Mouse (Mus musculus) stomach, postnatal 0 days (tissue): ENCODE data around the gene Rsph14. TPM values are rescaled to one million over a fixed set of nuclear protein-coding genes. Genes with fewer than 3 reads are reported as not detected.

Experiments used
- ATAC-seq: fragments of 200-750 bp; cut with Nextera tagmentation; 2 replicates; pipeline ENCODE4 v1.8.0; 2017; ENCODE audit not compliant: low FRiP score, low TSS enrichment
- DNase-seq: peaks from one replicate; pipeline ENCODE4 v3.0.0-alpha.2; 2016; ENCODE audit warnings: low spot score
- H3K27ac ChIP-seq: fragments of 300-500 bp; sonication (generic); replicated peaks from 2 replicates; pipeline ENCODE4 v1.5.1; 2014; ENCODE audit warnings: mild to moderate bottlenecking, control low read depth
- H3K27me3 ChIP-seq: fragments of 300-500 bp; sonication (generic); 2 replicates; pipeline ENCODE4 v1.6.1; 2014; ENCODE audit warnings: low read length; ENCODE audit not compliant: control insufficient read depth, insufficient read depth
- H3K36me3 ChIP-seq: fragments of 300-500 bp; sonication (generic); 2 replicates; pipeline ENCODE4 v1.6.1; 2014; ENCODE audit warnings: low read length, mixed read lengths; ENCODE audit not compliant: control insufficient read depth, insufficient read depth
- H3K4me1 ChIP-seq: fragments of 300-500 bp; sonication (generic); replicated peaks from 2 replicates; pipeline ENCODE4 v1.6.1; 2014; ENCODE audit warnings: antibody characterized with exemption; ENCODE audit not compliant: control insufficient read depth, insufficient read depth
- H3K4me2 ChIP-seq: fragments of 300-500 bp; sonication (generic); replicated peaks from 2 replicates; pipeline ENCODE4 v1.6.1; 2014; ENCODE audit warnings: low read depth, mild to moderate bottlenecking, control low read depth, moderate library complexity
- H3K4me3 ChIP-seq: fragments of 300-500 bp; sonication (generic); 2 replicates; pipeline ENCODE4 v1.5.1; 2014; ENCODE audit warnings: low read depth, low read length, control low read depth
- H3K9ac ChIP-seq: fragments of 300-500 bp; sonication (generic); 2 replicates; pipeline ENCODE4 v1.6.1; 2014; ENCODE audit warnings: mild to moderate bottlenecking, low read length, control low read depth, mixed read lengths
- H3K9me3 ChIP-seq: fragments of 300-500 bp; sonication (generic); 2 replicates; pipeline ENCODE4 v1.6.1; 2016; ENCODE audit warnings: low read length; ENCODE audit not compliant: control insufficient read depth
- CTCF ChIP-seq: IDR thresholded peaks from 2 replicates; pipeline ENCODE4 v1.5.1; 2016; ENCODE audit warnings: antibody characterized with exemption, low read depth, mild to moderate bottlenecking, moderate library complexity
- EP300 ChIP-seq: optimal IDR thresholded peaks from 2 replicates; pipeline ENCODE3; 2016; ENCODE audit warnings: antibody characterized with exemption
- WGBS: fragments of 180-500 bp; shearing (Covaris S2); extraction: QIAGEN DNeasy Blood & Tissue Kit; methylation state at CpG from one replicate; pipeline ENCODE4 v1.1.7; 2014; 5-methylcytosine and 5-hydroxymethylcytosine counted together
- polyA plus RNA-seq: library from polyadenylated mRNA; unstranded; fragments of >200 nt; fragmentation: Nextera tagmentation; extraction: Ambion mirVana; gene quantifications from 2 replicates; pipeline ENCODE4 v1.2.1, GENCODE M21; 2015

Rsph14 gene
- polyA plus RNA-seq, 1 experiment from 2014 or later = not detected

DNA sequence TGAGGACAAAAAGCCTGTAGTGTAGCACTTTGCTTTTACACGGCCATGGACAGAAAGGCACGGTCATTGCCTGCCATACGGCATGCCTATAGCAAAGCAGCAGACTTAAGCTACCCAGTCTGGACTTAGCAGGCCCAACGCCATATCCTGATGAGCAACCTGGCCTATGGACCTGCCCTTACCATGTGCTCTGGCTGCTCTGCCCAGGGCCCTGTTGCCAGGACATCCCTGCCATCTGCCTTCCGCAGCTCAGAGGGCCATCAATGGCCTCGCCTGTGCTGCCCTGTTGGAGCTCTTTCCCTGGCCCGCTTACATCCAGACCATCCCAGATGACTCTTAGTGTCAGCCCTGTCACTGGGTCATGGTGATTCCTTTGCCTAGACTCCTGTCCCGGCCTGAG is 31.0 kb downstream of the Rsph14 start:
- no peaks in the 10 kb centered on the region for H3K9me3 ChIP-seq
- TF ChIP-seq EP300 (no peak), CTCF (no peak)
- no peaks in the 10 kb centered on the region for H3K4me1 ChIP-seq
- H3K36me3 ChIP-seq = no peaks in the 10 kb centered on the region
- H3K27ac ChIP-seq = no peak overlapping the region
- no peaks in the 10 kb centered on the region for H3K27me3 ChIP-seq
- no peak overlapping the region for H3K4me3 ChIP-seq
- WGBS = 90% methylated on average over 8 of the region's 8 CpGs
- DNase-seq (no peak), ATAC-seq (no peak)
- H3K9ac ChIP-seq = no peak overlapping the region
- no peak overlapping the region for H3K4me2 ChIP-seq

GRCm38 (mm10) chr10:74995377-74995776 is 37.0 kb downstream of the Rsph14 start:
- no peak overlapping the region for H3K27ac ChIP-seq
- H3K4me3 ChIP-seq = 0 out of 2 replicates have a peak overlapping the region, but pooled peaks have one; percentile 22
- peak; percentile 16; the same call in 1 of the 2 replicates for ATAC-seq
- 0 out of 2 replicates have a peak, but pooled peaks cover 2% of the 10 kb centered on the region for H3K4me1 ChIP-seq
- H3K9ac ChIP-seq = peak overlapping the region; percentile 13; the same call in 1 of the 2 replicates
- DNase-seq = peak; percentile 43
- 6% methylated on average over 17 of the region's 17 CpGs for WGBS
- H3K36me3 ChIP-seq = no peaks in the 10 kb centered on the region
- H3K27me3 ChIP-seq = no peaks in the 10 kb centered on the region
- no peak for TF ChIP-seq EP300
- no peak for TF ChIP-seq CTCF
- H3K9me3 ChIP-seq = no peaks in the 10 kb centered on the region
- peak overlapping the region; percentile 55 for H3K4me2 ChIP-seq

DNA sequence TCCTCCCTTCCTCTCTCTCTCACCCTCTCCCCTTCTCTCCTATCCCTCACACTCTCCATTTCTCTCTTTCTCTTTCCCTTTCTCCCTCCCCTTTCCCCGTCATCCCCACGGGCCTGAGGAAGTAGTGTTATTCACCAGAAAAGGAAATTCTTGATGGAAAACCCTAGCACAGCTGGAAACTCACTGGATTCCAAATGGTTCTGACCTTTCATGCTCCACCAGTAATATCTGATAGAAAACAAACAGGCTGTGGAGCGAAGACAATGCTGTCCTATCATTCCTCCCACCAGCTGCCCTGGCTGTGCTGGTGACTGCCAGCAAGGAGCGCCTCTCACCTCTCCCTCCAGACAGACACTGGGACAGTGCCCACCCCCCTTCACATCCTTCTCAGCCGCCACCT is 37.5 kb downstream of the Rsph14 start:
- ATAC-seq = no peak
- no peak overlapping the region for H3K9ac ChIP-seq
- no peak for DNase-seq
- 17% methylated on average over 5 of the region's 5 CpGs for WGBS
- H3K27me3 ChIP-seq = no peaks in the 10 kb centered on the region
- no peaks in the 10 kb centered on the region for H3K9me3 ChIP-seq
- H3K4me2 ChIP-seq = peak overlapping the region; percentile 55
- no peak for TF ChIP-seq CTCF
- no peak for TF ChIP-seq EP300
- no peak overlapping the region for H3K4me3 ChIP-seq
- H3K4me1 ChIP-seq = 0 out of 2 replicates have a peak, but pooled peaks cover 2% of the 10 kb centered on the region
- no peaks in the 10 kb centered on the region for H3K36me3 ChIP-seq
- H3K27ac ChIP-seq = no peak overlapping the region

- TF ChIP-seq CTCF = no peak
- no peak for TF ChIP-seq EP300
- no peak overlapping the region for H3K27ac ChIP-seq
- peak; percentile 38 for ATAC-seq
- 47% methylated on average over 25 of the region's 26 CpGs for WGBS
- 0 out of 2 replicates have a peak overlapping the region, but pooled peaks have one; percentile 8 for H3K9ac ChIP-seq
- peak; percentile 30 for DNase-seq
- H3K36me3 ChIP-seq = no peaks in the 10 kb centered on the region
- 0 out of 2 replicates have a peak, but pooled peaks cover 2% of the 10 kb centered on the region for H3K4me1 ChIP-seq
- H3K27me3 ChIP-seq = no peaks in the 10 kb centered on the region
- H3K4me2 ChIP-seq = no peak overlapping the region
- H3K9me3 ChIP-seq = no peaks in the 10 kb centered on the region
- H3K4me3 ChIP-seq = no peak overlapping the region
These were observed 41.6 kb downstream of the Rsph14 start for GRCm38 (mm10) chr10:74990584-74991322.

GRCm38 (mm10) chr10:74989814-74990213 is 42.6 kb downstream of the Rsph14 start:
- WGBS = 73% methylated on average over 4 of the region's 4 CpGs
- Histone ChIP-seq H3K9me3 (no peaks in the 10 kb centered on the region), H3K36me3 (no peaks in the 10 kb centered on the region), H3K4me2 (no peak overlapping the region), H3K4me1 (no peaks in the 10 kb centered on the region), H3K4me3 (no peak overlapping the region), H3K27me3 (no peaks in the 10 kb centered on the region), H3K27ac (no peak overlapping the region), H3K9ac (no peak overlapping the region)
- ATAC-seq = no peak
- TF ChIP-seq EP300 = no peak
- peak; percentile 47 for TF ChIP-seq CTCF
- DNase-seq = peak; percentile 24
